Mouse (Mus musculus) left cerebral cortex, adult 9 months (tissue): Measurements from ENCODE around the gene Osbpl9.

Experiments
- DNase-seq, 2 experiments: peaks; one replicate each; pipeline ENCODE4 v3.0.0; 2022; ENCODE audit warnings: low spot score in 2 of 2

Gene Osbpl9

GRCm38 (mm10) chr4:109207524-109207923 lies 5.5 kb upstream of the Osbpl9 start:
- DNase-seq, result no peak

GRCm38 (mm10) chr4:109204416-109204815 lies 2.3 kb upstream of the Osbpl9 start:
- DNase-seq, result no peak

- no peak for DNase-seq
These were observed 1.9 kb upstream of the Osbpl9 start for GRCm38 (mm10) chr4:109203931-109204330.

GRCm38 (mm10) chr4:109199069-109199468 lies 3.0 kb downstream of the Osbpl9 start:
- no peak for DNase-seq

GRCm38 (mm10) chr4:109195900-109196629 lies 6.0 kb downstream of the Osbpl9 start:
- DNase-seq, result no peak

- no peak for DNase-seq
These were observed 8.2 kb downstream of the Osbpl9 start for GRCm38 (mm10) chr4:109193886-109194285.

GRCm38 (mm10) chr4:109191598-109191997 lies 10.5 kb downstream of the Osbpl9 start:
- no peak for DNase-seq

- DNase-seq, result no peak
These were observed 16.3 kb downstream of the Osbpl9 start for GRCm38 (mm10) chr4:109185616-109186405.

- DNase-seq, result no peak
These were observed 26.4 kb downstream of the Osbpl9 start for GRCm38 (mm10) chr4:109175677-109176076.

- DNase-seq, result no peak
These were observed 28.2 kb downstream of the Osbpl9 start for GRCm38 (mm10) chr4:109173775-109174440.

GRCm38 (mm10) chr4:109173369-109173768 lies 28.7 kb downstream of the Osbpl9 start:
- no peak for DNase-seq

GRCm38 (mm10) chr4:109165521-109166173 lies 36.4 kb downstream of the Osbpl9 start:
- DNase-seq, result peak; percentile 28 to 90

GRCm38 (mm10) chr4:109156481-109157261 lies 45.4 kb downstream of the Osbpl9 start:
- DNase-seq, result peak in 1 of 2 experiments; percentile 62

- no peak for DNase-seq
These were observed 46.0 kb downstream of the Osbpl9 start for GRCm38 (mm10) chr4:109156073-109156472.

- DNase-seq, result no peak
These were observed 51.9 kb downstream of the Osbpl9 start for GRCm38 (mm10) chr4:109150214-109150613.

- no peak for DNase-seq
These were observed 52.7 kb downstream of the Osbpl9 start for GRCm38 (mm10) chr4:109149411-109149810.

- peak in 1 of 2 experiments; percentile 33 for DNase-seq
These were observed 54.6 kb downstream of the Osbpl9 start for GRCm38 (mm10) chr4:109147278-109148038.

- no peak for DNase-seq
These were observed 59.0 kb downstream of the Osbpl9 start for GRCm38 (mm10) chr4:109143091-109143490.

- no peak for DNase-seq
These were observed 63.5 kb downstream of the Osbpl9 start for GRCm38 (mm10) chr4:109138551-109138950.

GRCm38 (mm10) chr4:109136475-109137125 lies 65.5 kb downstream of the Osbpl9 start:
- DNase-seq, result no peak
